Mouse (Mus musculus) large intestine, adult 2 months (tissue): ENCODE data around the gene Pirb. TPM values are rescaled to one million over a fixed set of nuclear protein-coding genes. Genes with fewer than 3 reads are reported as not detected.

Source experiments
- DNase-seq: peaks from one replicate; pipeline ENCODE4 v3.0.0-alpha.2; 2012; ENCODE audit warnings: low read depth, low spot score
- WGBS: fragments of 180-500 bp; shearing (Covaris S2); methylation state at CpG from one replicate; pipeline ENCODE4 v1.1.7; 2018; 5-methylcytosine and 5-hydroxymethylcytosine counted together
- polyA plus RNA-seq: library from polyadenylated mRNA; depleted of rRNA; stranded (reverse); fragments of >200 nt; gene quantifications from 2 replicates; pipeline ENCODE4 v1.2.3, GENCODE M21; 2012

The Pirb gene
- polyA plus RNA-seq, 1 experiment = 6.8 TPM

DNA sequence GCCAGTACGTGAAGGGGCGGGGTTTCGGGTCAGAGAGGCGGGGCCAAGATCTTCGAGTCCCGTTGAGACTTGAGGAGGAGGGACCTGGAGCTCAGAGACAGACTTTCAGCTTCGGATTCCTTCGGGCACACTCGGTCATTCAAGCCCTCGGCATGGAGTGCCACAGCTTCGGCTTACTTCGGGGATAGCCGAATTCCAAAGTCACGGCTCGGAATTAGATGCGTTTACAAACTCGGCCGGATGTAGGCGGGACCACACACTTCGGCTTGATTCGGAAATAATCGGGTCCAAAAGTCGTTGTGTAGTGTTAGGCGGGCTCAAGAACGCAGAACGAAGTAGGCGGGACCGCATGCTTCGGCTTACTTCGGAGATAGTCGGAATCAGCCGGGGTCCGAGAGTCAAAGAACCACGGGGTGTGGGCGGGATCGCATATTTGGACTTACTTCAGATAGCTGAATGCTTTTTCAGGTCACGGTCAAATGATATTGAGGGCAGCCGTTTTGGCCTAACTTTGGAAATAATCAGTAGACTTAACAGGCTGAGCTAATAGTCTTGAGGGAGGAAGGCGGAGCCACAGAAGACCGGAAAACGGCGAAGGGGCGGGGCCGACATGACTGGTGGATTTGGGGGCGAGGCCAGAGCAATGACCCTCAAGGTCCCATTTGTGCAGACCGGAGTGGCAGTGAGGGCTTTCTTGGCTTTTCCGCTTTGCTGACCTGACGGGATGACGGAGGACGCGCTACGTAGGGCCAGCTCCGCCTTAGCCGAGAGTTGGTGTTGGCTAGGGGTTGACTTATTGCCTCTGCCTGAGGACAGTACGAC, 27.0 kb downstream of the Pirb start, which contains the start of gene Mboat7:
Gene Mboat7 (minus strand): TSS at position 537 of the 822 bp plus-strand sequence.
- DNase-seq = peak; percentile 96
- under 1% methylated on average over 55 of the region's 55 CpGs for WGBS

GRCm38 (mm10) chr7:3692382-3692986, 27.7 kb downstream of the Pirb start, which contains the start of gene Tsen34:
Tsen34 (plus strand) TSS chr7:3692863.
- WGBS = under 1% methylated on average over 49 of the region's 49 CpGs

GRCm38 (mm10) chr7:3691919-3692318, 28.3 kb downstream of the Pirb start:
- WGBS = 9% methylated on average over 3 of the region's 3 CpGs
- no peak for DNase-seq

More at GRCm38 (mm10) chr7:3692382-3692986, 27.7 kb downstream of the Pirb start, which contains the start of gene Tsen34:
- no peak for DNase-seq

DNA sequence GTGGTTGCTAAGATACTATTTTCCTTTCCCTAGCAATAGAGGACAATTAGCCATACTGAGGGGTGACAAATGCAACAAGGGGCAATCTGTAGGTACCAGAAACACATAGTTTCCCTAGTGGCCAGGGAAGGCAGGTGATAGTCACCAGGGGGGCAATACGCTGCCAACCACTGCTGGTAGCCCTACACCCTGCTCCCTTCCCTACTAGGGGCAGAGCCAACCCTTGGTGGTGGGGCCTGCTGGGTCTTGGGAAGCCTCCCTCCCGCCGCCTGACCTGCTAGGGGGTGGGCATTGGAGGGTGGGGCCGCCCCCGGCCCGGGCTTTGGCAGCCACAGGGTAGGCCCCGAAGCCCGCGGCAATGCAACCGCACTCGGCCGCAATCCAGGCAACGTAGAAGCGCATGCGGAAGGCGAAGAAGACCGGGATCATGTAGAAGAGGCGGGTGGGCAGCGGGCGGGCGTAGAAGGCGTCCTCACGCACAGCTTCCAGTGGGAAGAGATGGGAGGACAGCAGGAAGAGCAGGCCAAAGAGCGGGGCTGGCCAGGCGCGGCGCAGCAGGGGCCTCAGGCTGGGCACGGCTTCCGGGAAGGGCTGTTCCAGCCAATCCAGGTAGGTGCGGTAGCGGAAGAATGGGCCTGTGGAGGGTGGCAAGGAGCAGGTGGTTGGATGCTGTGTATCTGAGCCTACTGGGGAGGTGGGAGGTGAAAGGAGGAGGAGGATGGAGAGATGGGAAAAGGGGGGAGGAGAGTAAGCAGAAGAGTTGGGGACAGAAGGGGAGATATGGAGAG, 34.6 kb downstream of the Pirb start:
- DNase-seq = no peak
- 93% methylated on average over 31 of the region's 31 CpGs for WGBS

DNA sequence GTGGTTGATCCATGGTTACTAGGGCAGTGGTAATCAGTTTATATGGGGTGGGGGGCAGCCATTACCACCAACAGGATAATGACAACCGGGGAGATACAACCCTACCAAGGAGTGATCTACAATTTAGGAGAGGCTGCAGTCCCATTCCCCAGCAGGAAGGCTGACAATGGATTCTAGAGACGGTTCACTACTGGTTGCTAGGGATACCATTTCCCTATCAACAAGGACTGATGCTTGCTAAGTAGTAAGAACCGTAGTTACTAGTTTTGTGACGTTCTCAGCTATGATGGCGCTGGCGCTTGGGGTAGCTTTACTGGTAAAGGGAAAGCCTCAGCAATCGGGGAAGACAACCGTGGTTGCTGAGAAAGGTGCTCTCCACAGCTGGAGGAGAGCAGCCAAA, 35.5 kb downstream of the Pirb start:
- 93% methylated on average over 8 of the region's 8 CpGs for WGBS
- no peak for DNase-seq

- 87% methylated on average over 10 of the region's 10 CpGs for WGBS
- no peak for DNase-seq
Observed at GRCm38 (mm10) chr7:3683908-3684550, 36.2 kb downstream of the Pirb start.

- peak; percentile 46 for DNase-seq
- WGBS = 27% methylated on average over 9 of the region's 9 CpGs
Observed at GRCm38 (mm10) chr7:3677342-3677741, 42.8 kb downstream of the Pirb start, which contains the start of gene Tmc4. Tmc4 (minus strand) TSS chr7:3677553.

- WGBS = 51% methylated on average over 12 of the region's 12 CpGs
- peak; percentile 57 for DNase-seq
Observed at GRCm38 (mm10) chr7:3676371-3676770, 43.8 kb downstream of the Pirb start.

DNA sequence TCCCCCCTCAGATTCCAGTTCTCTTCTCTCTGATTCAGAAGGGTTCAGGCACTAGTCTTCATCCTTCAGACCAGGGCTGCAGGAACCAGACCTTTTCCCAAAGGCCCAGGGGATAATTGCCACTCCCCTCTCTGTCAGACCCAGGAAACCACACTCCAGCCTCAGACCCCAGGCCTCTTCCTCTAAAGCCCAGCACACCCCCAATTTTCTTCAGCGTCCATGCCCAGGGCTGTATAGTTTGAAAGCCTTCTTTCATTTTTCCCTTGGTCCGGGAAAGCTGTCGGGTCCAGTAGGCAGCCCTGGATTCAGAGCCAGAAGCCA, 45.0 kb downstream of the Pirb start:
- no peak for DNase-seq
- 85% methylated on average over 3 of the region's 3 CpGs for WGBS

- 67% methylated on average over 10 of the region's 10 CpGs for WGBS
- DNase-seq = peak; percentile 67
Observed at GRCm38 (mm10) chr7:3674507-3675227, 45.5 kb downstream of the Pirb start.

- no peak for DNase-seq
- WGBS = 49% methylated on average over 14 of the region's 14 CpGs
Observed at GRCm38 (mm10) chr7:3666921-3667391, 53.2 kb downstream of the Pirb start.

DNA sequence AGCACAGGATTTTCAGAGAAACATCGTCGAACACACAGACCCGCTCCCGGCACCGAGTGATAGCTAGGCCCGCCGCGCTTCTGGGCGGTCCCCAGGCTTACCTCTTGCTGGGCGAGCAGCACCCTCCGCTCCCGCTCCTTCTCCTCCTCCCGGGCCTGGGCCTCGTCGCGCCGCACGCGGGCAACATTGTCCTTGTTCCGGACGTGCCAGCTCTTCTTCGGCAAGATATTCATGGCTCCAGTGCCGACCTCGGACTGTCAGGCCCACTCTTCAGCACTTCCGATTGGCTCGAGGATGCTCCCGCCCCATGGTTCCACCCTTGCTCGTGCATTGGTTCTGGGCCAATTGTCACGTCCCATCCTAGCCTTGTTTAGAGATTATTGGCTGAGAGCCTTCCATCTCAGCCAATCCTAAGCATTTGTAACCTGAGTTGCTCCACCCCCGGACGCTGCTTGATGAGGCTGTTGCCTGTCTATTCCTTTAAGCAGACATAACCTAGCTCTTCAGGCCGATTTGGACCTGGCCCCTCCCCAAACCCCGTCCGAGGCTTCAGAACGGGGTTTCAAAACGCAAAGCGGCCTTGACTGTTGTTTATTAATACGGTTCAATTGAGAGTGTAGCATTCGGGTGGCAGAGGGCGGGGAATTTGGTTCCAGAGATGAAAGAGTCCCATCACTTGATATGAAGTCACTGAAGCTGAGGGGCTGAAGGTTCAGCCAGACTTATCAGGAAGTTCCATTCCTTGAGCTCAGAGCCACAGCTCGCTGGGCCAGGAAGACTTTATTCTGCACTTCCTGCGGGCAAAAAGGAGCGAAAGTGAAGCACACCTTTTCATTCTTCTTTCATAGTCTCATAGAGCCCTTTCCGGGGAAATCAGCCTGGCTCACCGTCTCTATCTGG, 54.7 kb downstream of the Pirb start, which contains the start of gene Leng1:
Gene Leng1 (minus strand): TSS at position 626 of the 900 bp plus-strand sequence.
- WGBS = 3% methylated on average over 45 of the region's 45 CpGs
- DNase-seq = peak; percentile 96

- no peak for DNase-seq
- WGBS = 16% methylated on average over 15 of the region's 15 CpGs
Observed at GRCm38 (mm10) chr7:3664524-3665214, 55.5 kb downstream of the Pirb start.
